In the genomic region with DNA sequence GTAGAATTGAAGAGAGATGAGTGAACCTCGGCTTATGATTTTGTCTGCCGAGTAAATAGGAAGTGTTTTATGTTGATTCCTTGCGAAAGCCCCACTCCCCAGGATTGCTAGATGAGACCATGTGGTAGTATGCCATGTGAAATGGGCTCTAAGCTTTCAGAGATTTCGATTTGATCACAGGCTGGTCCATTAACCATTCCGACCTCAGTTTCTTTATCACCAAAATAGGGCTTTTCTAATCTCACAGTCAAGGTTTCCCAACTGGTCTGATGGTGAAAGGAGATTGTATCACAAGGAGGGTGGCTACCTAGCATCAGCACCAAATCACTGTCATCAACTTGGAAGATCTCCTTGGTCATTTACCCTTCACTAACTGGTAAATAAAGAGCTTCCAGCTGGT, we compare ENCODE assay signal across 19 mouse cellular contexts.
DNase-seq lines count a peak whose midpoint lies in the region; ATAC-seq and TF ChIP-seq lines count a peak whose summit lies in the region.
"Had no signal": no experiment of that assay in that cellular context is flagged by ENCODE, and none has a peak within 500 bp of the region (broad histone marks: within the 10 kb centered on the region; RNA-seq: fewer than 3 reads in every experiment).

No protein-coding gene starts in this region.

- 86% methylated on average over 5 of the region's 5 CpGs for WGBS in midbrain, embryonic 10.5 days
- 90% methylated on average over 5 of the region's 5 CpGs for WGBS in midbrain, embryonic 11.5 days
- WGBS in forebrain, postnatal 0 days, result 84% methylated on average over 5 of the region's 5 CpGs
- 86% methylated on average over 5 of the region's 5 CpGs for WGBS in midbrain, postnatal 0 days

- H3K36me3 ChIP-seq in midbrain, embryonic 10.5 days, result no peaks in the 10 kb centered on the region
- H3K36me3 ChIP-seq in midbrain, embryonic 11.5 days (ENCODE audit: control insufficient read depth, insufficient read depth, low read length), result no peaks in the 10 kb centered on the region
- no peaks in the 10 kb centered on the region for H3K36me3 ChIP-seq in forebrain, postnatal 0 days (ENCODE audit: insufficient read depth)
- H3K36me3 ChIP-seq in midbrain, postnatal 0 days (ENCODE audit: insufficient read depth, low read length), result no peaks in the 10 kb centered on the region

- intact Hi-C loops in gastrocnemius, adult 2 months (cut with DNase I), result no loop called here

- no peak for TF ChIP-seq CTCF in gastrocnemius, adult 2 months (IDR thresholded peaks at IDR 0.05)
- no peak for TF ChIP-seq CTCF in forebrain, postnatal 0 days (IDR thresholded peaks at IDR 0.05; ENCODE audit: low read depth)
- no peak for TF ChIP-seq CTCF in midbrain, postnatal 0 days (IDR thresholded peaks at IDR 0.05)

- H3K27ac ChIP-seq in gastrocnemius, adult 2 months, result 0 out of 2 replicates have a peak overlapping the region, but pooled peaks have one; percentile 97
- 0 out of 2 replicates have a peak overlapping the region, but pooled peaks have one; percentile 83 for H3K27ac ChIP-seq in midbrain, embryonic 10.5 days (replicated peaks)
- no peak overlapping the region for H3K27ac ChIP-seq in midbrain, embryonic 11.5 days (ENCODE audit: low read depth, low read length)
- H3K27ac ChIP-seq in forebrain, postnatal 0 days (ENCODE audit: low read depth, low read length), result peak overlapping the region; percentile 68; the same call in 1 of the 2 replicates
- 0 out of 2 replicates have a peak overlapping the region, but pooled peaks have one; percentile 57 for H3K27ac ChIP-seq in midbrain, postnatal 0 days (ENCODE audit: low read depth, low read length)
- H3K27ac ChIP-seq: kidney, postnatal 0 days had no signal

- H3K9me3 ChIP-seq in midbrain, embryonic 10.5 days (replicated peaks), result no peaks in the 10 kb centered on the region
- no peaks in the 10 kb centered on the region for H3K9me3 ChIP-seq in midbrain, embryonic 11.5 days (ENCODE audit: control insufficient read depth, low read length)
- H3K9me3 ChIP-seq in forebrain, postnatal 0 days (ENCODE audit: low read length), result no peaks in the 10 kb centered on the region
- H3K9me3 ChIP-seq in midbrain, postnatal 0 days (ENCODE audit: low read length), result no peaks in the 10 kb centered on the region

- ATAC-seq in midbrain, embryonic 11.5 days (ENCODE audit: low FRiP score), result no peak
- ATAC-seq in forebrain, postnatal 0 days, result no peak
- ATAC-seq in midbrain, postnatal 0 days (ENCODE audit: low FRiP score), result no peak

- H3K9ac ChIP-seq in midbrain, embryonic 11.5 days (ENCODE audit: low read length), result no peak overlapping the region
- H3K9ac ChIP-seq in forebrain, postnatal 0 days, result no peak overlapping the region
- no peak overlapping the region for H3K9ac ChIP-seq in midbrain, postnatal 0 days (replicated peaks; ENCODE audit: low read length, poor library complexity, severe bottlenecking)

- H3K4me1 ChIP-seq in midbrain, embryonic 10.5 days, result peaks cover 36% of the 10 kb centered on the region
- H3K4me1 ChIP-seq in midbrain, embryonic 11.5 days (ENCODE audit: control insufficient read depth, insufficient read depth, low read length), result peaks cover 14% of the 10 kb centered on the region; the same call in 1 of the 2 replicates
- peaks cover 17% of the 10 kb centered on the region for H3K4me1 ChIP-seq in forebrain, postnatal 0 days (ENCODE audit: insufficient read depth)
- H3K4me1 ChIP-seq in midbrain, postnatal 0 days (ENCODE audit: insufficient read depth, low read length), result peaks cover 2% of the 10 kb centered on the region

- H3K4me2 ChIP-seq in midbrain, embryonic 11.5 days, result no peak overlapping the region
- no peak overlapping the region for H3K4me2 ChIP-seq in forebrain, postnatal 0 days (ENCODE audit: low read depth)
- H3K4me2 ChIP-seq in midbrain, postnatal 0 days (ENCODE audit: low read depth, low read length, poor library complexity, severe bottlenecking), result no peak overlapping the region

- no peaks in the 10 kb centered on the region for H3K27me3 ChIP-seq in midbrain, embryonic 10.5 days (ENCODE audit: low read depth, poor library complexity, severe bottlenecking)
- no peaks in the 10 kb centered on the region for H3K27me3 ChIP-seq in midbrain, embryonic 11.5 days (ENCODE audit: control insufficient read depth, insufficient read depth, low read length)
- no peaks in the 10 kb centered on the region for H3K27me3 ChIP-seq in forebrain, postnatal 0 days (ENCODE audit: insufficient read depth, low read length)
- no peaks in the 10 kb centered on the region for H3K27me3 ChIP-seq in midbrain, postnatal 0 days (ENCODE audit: insufficient read depth, low read length)
- H3K27me3 ChIP-seq: CH12.LX had no signal

- no peak overlapping the region for H3K4me3 ChIP-seq in gastrocnemius, adult 2 months
- H3K4me3 ChIP-seq in midbrain, embryonic 10.5 days, result no peak overlapping the region
- H3K4me3 ChIP-seq in midbrain, embryonic 11.5 days (ENCODE audit: low read depth, low read length), result no peak overlapping the region
- no peak overlapping the region for H3K4me3 ChIP-seq in forebrain, postnatal 0 days (ENCODE audit: low read depth, low read length)
- H3K4me3 ChIP-seq in midbrain, postnatal 0 days (ENCODE audit: low read depth, low read length), result no peak overlapping the region
- H3K4me3 ChIP-seq: heart, adult 2 months had no signal

- no peak for DNase-seq in gastrocnemius, adult 2 months
- no peak for DNase-seq in gastrocnemius, postnatal 4 days (ENCODE audit: low spot score in 2 of 2)
- DNase-seq in midbrain, embryonic 10.5 days (ENCODE audit: low spot score), result no peak
- DNase-seq in midbrain, embryonic 11.5 days (ENCODE audit: low spot score, missing footprints), result no peak
- no peak for DNase-seq in forebrain, postnatal 0 days
- no peak for DNase-seq in midbrain, postnatal 0 days (ENCODE audit: low spot score)
- DNase-seq in spleen, postnatal 10 days (ENCODE audit: low spot score in 2 of 2), result no peak
- DNase-seq in cerebellum, adult 18-20 months, result no peak
- DNase-seq: cerebellum, adult 8-10 months; gastrocnemius, postnatal 10 days; heart, adult 2 months; heart, postnatal 10 days; kidney, adult 18-20 months; layer of hippocampus, postnatal 36 days; liver; lung, postnatal 10 days; retina, postnatal 1 day had no signal
